ENCODE assay signal across 8 mouse cellular contexts in the genomic region with DNA sequence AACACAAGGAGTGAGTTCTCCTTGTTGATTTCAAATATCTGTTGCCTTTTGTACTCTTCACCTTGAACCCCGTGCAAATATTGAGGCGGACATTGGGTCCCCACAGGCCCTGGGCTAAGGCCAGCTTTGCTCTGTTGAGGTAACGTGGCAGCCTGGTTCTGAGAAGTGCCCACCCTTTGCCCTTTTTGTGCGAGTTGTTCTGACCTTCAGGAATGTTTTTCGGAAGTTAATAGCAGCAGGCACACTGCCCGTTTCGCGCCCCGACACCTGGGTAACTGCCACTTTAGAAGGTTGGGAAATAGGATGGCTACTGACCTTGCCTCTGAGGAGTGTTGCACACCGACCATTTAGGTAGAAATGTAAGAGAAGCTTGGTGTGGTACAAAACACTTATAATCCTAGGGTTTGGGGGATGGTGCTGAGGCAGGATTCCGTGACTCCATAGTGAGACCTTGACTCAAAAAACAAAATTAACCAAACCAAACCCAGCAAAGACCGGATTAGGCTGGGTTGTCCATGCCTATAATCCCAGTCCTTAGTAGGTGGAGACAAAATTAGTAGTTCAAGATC. TPM values are rescaled to one million over a fixed set of nuclear protein-coding genes. Genes with fewer than 3 reads are reported as not detected.
DNase-seq lines count a peak whose midpoint lies in the region; ATAC-seq lines count a peak whose summit lies in the region.

No protein-coding gene starts in this region.

- 87% methylated on average over 12 of the region's 12 CpGs for WGBS in midbrain, embryonic 10.5 days
- WGBS in midbrain, embryonic 11.5 days: 87% methylated on average over 12 of the region's 12 CpGs
- WGBS in liver, embryonic 15.5 days (ENCODE audit: insufficient replicate concordance): 75% methylated on average over 12 of the region's 12 CpGs
- WGBS in stomach, embryonic 16.5 days: 73% methylated on average over 12 of the region's 12 CpGs

- peak; percentile 50 for DNase-seq in adrenal gland, adult 2 months
- no peak for DNase-seq in adrenal gland, adult 8-10 months
- no peak for DNase-seq in midbrain, embryonic 10.5 days (ENCODE audit: low spot score)
- no peak for DNase-seq in midbrain, embryonic 11.5 days (ENCODE audit: low spot score, missing footprints)
- no peak for DNase-seq in layer of hippocampus, postnatal 36 days

- peaks cover 49% of the 10 kb centered on the region for H3K4me1 ChIP-seq in midbrain, embryonic 10.5 days
- H3K4me1 ChIP-seq in midbrain, embryonic 11.5 days (ENCODE audit: control insufficient read depth, insufficient read depth, low read length): peaks cover 19% of the 10 kb centered on the region
- peaks cover 67% of the 10 kb centered on the region for H3K4me1 ChIP-seq in liver, embryonic 15.5 days (replicated peaks)
- peaks cover 20% of the 10 kb centered on the region for H3K4me1 ChIP-seq in stomach, embryonic 16.5 days (ENCODE audit: control insufficient read depth, insufficient read depth, low read length)

- peak overlapping the region; percentile 83; the same call in 1 of the 2 replicates for H3K27ac ChIP-seq in midbrain, embryonic 10.5 days (replicated peaks)
- no peak overlapping the region for H3K27ac ChIP-seq in midbrain, embryonic 11.5 days (ENCODE audit: low read depth, low read length)
- H3K27ac ChIP-seq in liver, embryonic 15.5 days (replicated peaks): 0 out of 2 replicates have a peak overlapping the region, but pooled peaks have one; percentile 72
- H3K27ac ChIP-seq in stomach, embryonic 16.5 days (ENCODE audit: low read length): no peak overlapping the region

- 0 out of 2 replicates have a peak, but pooled peaks cover 3% of the 10 kb centered on the region for H3K9me3 ChIP-seq in midbrain, embryonic 10.5 days (replicated peaks)
- no peaks in the 10 kb centered on the region for H3K9me3 ChIP-seq in midbrain, embryonic 11.5 days (ENCODE audit: control insufficient read depth, low read length)
- H3K9me3 ChIP-seq in liver, embryonic 15.5 days (replicated peaks): no peaks in the 10 kb centered on the region
- no peaks in the 10 kb centered on the region for H3K9me3 ChIP-seq in stomach, embryonic 16.5 days (replicated peaks; ENCODE audit: control insufficient read depth, low read length)

- peaks cover 58% of the 10 kb centered on the region for H3K27me3 ChIP-seq in midbrain, embryonic 10.5 days (ENCODE audit: low read depth, poor library complexity, severe bottlenecking)
- peaks cover 24% of the 10 kb centered on the region for H3K27me3 ChIP-seq in midbrain, embryonic 11.5 days (ENCODE audit: control insufficient read depth, insufficient read depth, low read length)
- no peaks in the 10 kb centered on the region for H3K27me3 ChIP-seq in liver, embryonic 15.5 days
- no peaks in the 10 kb centered on the region for H3K27me3 ChIP-seq in stomach, embryonic 16.5 days (ENCODE audit: control insufficient read depth, insufficient read depth, low read length)

- ATAC-seq in midbrain, embryonic 11.5 days (ENCODE audit: low FRiP score): no peak
- no peak for ATAC-seq in liver, embryonic 15.5 days (ENCODE audit: insufficient read depth)
- ATAC-seq in stomach, embryonic 16.5 days (ENCODE audit: insufficient read depth, low FRiP score): no peak
- ATAC-seq in megakaryocyte-erythroid progenitor cell, adult 5-6 weeks (replicated peaks; ENCODE audit: low FRiP score, low TSS enrichment, poor library complexity, severe bottlenecking): no peak

- no peak overlapping the region for H3K4me3 ChIP-seq in midbrain, embryonic 10.5 days
- no peak overlapping the region for H3K4me3 ChIP-seq in midbrain, embryonic 11.5 days (ENCODE audit: low read depth, low read length)
- H3K4me3 ChIP-seq in liver, embryonic 15.5 days (replicated peaks): no peak overlapping the region
- H3K4me3 ChIP-seq in stomach, embryonic 16.5 days (replicated peaks; ENCODE audit: low read length): no peak overlapping the region

- no peak overlapping the region for H3K9ac ChIP-seq in midbrain, embryonic 11.5 days (ENCODE audit: low read length)
- H3K9ac ChIP-seq in liver, embryonic 15.5 days: no peak overlapping the region
- H3K9ac ChIP-seq in stomach, embryonic 16.5 days (ENCODE audit: low read length): peak overlapping the region; percentile 7; the same call in 1 of the 2 replicates

- no peak overlapping the region for H3K4me2 ChIP-seq in midbrain, embryonic 11.5 days
- H3K4me2 ChIP-seq in liver, embryonic 15.5 days: peak overlapping the region; percentile 95
- H3K4me2 ChIP-seq in stomach, embryonic 16.5 days (ENCODE audit: low read depth, low read length): peak overlapping the region; percentile 99; the same call in 1 of the 2 replicates

- H3K36me3 ChIP-seq in midbrain, embryonic 10.5 days: no peaks in the 10 kb centered on the region
- no peaks in the 10 kb centered on the region for H3K36me3 ChIP-seq in midbrain, embryonic 11.5 days (ENCODE audit: control insufficient read depth, insufficient read depth, low read length)
- H3K36me3 ChIP-seq in liver, embryonic 15.5 days (replicated peaks): no peaks in the 10 kb centered on the region
- H3K36me3 ChIP-seq in stomach, embryonic 16.5 days (ENCODE audit: control insufficient read depth, insufficient read depth, low read length): no peaks in the 10 kb centered on the region

RNA-seq across cellular contexts. Expression of a gene that starts 4.4 kb away (rescaled TPM):
- total RNA-seq in adrenal gland, adult 2 months (2021): 100 to 1,000 TPM; 214 to 344 TPM
- polyA plus RNA-seq in adrenal gland, adult 2 months (2012; rRNA removed): 360 and 463 TPM in 2 replicates
- 100 to 1,000 TPM; 255 to 425 (median 320) TPM for total RNA-seq in adrenal gland, adult 8-10 months (2022)
- polyA plus RNA-seq in midbrain, embryonic 10.5 days (2016; fragmentation: Nextera tagmentation; extraction: Ambion mirVana): 4.0 and 7.4 TPM in 2 replicates
- 8.7 and 11.0 TPM in 2 replicates for polyA plus RNA-seq in midbrain, embryonic 11.5 days (2014; fragmentation: Nextera tagmentation; extraction: Ambion mirVana)
- polyA plus RNA-seq in liver, embryonic 15.5 days (2015; fragmentation: Nextera tagmentation; extraction: Ambion mirVana): 5.8 and 6.8 TPM in 2 replicates
- 30.8 and 32.7 TPM in 2 replicates for polyA plus RNA-seq in stomach, embryonic 16.5 days (2015; fragmentation: Nextera tagmentation; extraction: Ambion mirVana)
- 33.3 and 51.4 TPM in 2 replicates for total RNA-seq in megakaryocyte-erythroid progenitor cell, adult 5-6 weeks (2014; fragmentation: Nextera tagmentation)
- total RNA-seq in megakaryocyte-erythroid progenitor cell, adult 5-6 weeks (2017): 34.2 and 35.2 TPM in 2 replicates
- total RNA-seq in layer of hippocampus, postnatal 36 days (2021): 10 to 100 TPM; 20.5 to 23.3 TPM

RNA-seq across cellular contexts. Expression of a gene that starts 43.7 kb away (rescaled TPM):
- total RNA-seq in adrenal gland, adult 2 months (2021): 1 to 10 TPM; 4.9 to 7.1 TPM
- 4.6 and 5.9 TPM in 2 replicates for polyA plus RNA-seq in adrenal gland, adult 2 months (2012; rRNA removed)
- 10 to 100 TPM in 1 of 4 experiments, 1 to 10 TPM in 3; 9.5 to 11.7 (median 9.6) TPM for total RNA-seq in adrenal gland, adult 8-10 months (2022)
- 10.2 and 11.5 TPM in 2 replicates for polyA plus RNA-seq in midbrain, embryonic 10.5 days (2016; fragmentation: Nextera tagmentation; extraction: Ambion mirVana)
- polyA plus RNA-seq in midbrain, embryonic 11.5 days (2014; fragmentation: Nextera tagmentation; extraction: Ambion mirVana): 5.1 and 6.8 TPM in 2 replicates
- 2.4 and 2.5 TPM in 2 replicates for polyA plus RNA-seq in liver, embryonic 15.5 days (2015; fragmentation: Nextera tagmentation; extraction: Ambion mirVana)
- polyA plus RNA-seq in stomach, embryonic 16.5 days (2015; fragmentation: Nextera tagmentation; extraction: Ambion mirVana): 8.2 and 8.9 TPM in 2 replicates
- total RNA-seq in megakaryocyte-erythroid progenitor cell, adult 5-6 weeks (2014; fragmentation: Nextera tagmentation): 5.5 and 8.3 TPM in 2 replicates
- 7.3 and 7.9 TPM in 2 replicates for total RNA-seq in megakaryocyte-erythroid progenitor cell, adult 5-6 weeks (2017)
- total RNA-seq in layer of hippocampus, postnatal 36 days (2021): 10 to 100 TPM in 1 of 2 experiments, 1 to 10 TPM in 1; 9.0 to 10.2 TPM

RNA-seq across cellular contexts. Expression of a gene that starts 43.9 kb away (rescaled TPM):
- total RNA-seq in adrenal gland, adult 2 months (2021): 10 to 100 TPM; 70.0 to 74.6 TPM
- 56.4 and 65.9 TPM in 2 replicates for polyA plus RNA-seq in adrenal gland, adult 2 months (2012; rRNA removed)
- 10 to 100 TPM; 57.7 to 66.9 (median 65.7) TPM for total RNA-seq in adrenal gland, adult 8-10 months (2022)
- 122 and 139 TPM in 2 replicates for polyA plus RNA-seq in midbrain, embryonic 10.5 days (2016; fragmentation: Nextera tagmentation; extraction: Ambion mirVana)
- polyA plus RNA-seq in midbrain, embryonic 11.5 days (2014; fragmentation: Nextera tagmentation; extraction: Ambion mirVana): 125 and 131 TPM in 2 replicates
- 47.8 and 52.7 TPM in 2 replicates for polyA plus RNA-seq in liver, embryonic 15.5 days (2015; fragmentation: Nextera tagmentation; extraction: Ambion mirVana)
- 102 and 104 TPM in 2 replicates for polyA plus RNA-seq in stomach, embryonic 16.5 days (2015; fragmentation: Nextera tagmentation; extraction: Ambion mirVana)
- 91.3 and 114 TPM in 2 replicates for total RNA-seq in megakaryocyte-erythroid progenitor cell, adult 5-6 weeks (2014; fragmentation: Nextera tagmentation)
- total RNA-seq in megakaryocyte-erythroid progenitor cell, adult 5-6 weeks (2017): 118 and 166 TPM in 2 replicates
- 10 to 100 TPM; 50.8 to 52.3 TPM for total RNA-seq in layer of hippocampus, postnatal 36 days (2021)

Comparison
In these comparisons a context has a peak if more than half of its experiments do, and no peak if none do; other contexts are left out.
1. H3K27ac ChIP-seq: peak in midbrain, embryonic 10.5 days (single experiment) and liver, embryonic 15.5 days (single experiment); none in midbrain, embryonic 11.5 days (single experiment) and stomach, embryonic 16.5 days (single experiment).
2. RNA of a gene that starts 4.4 kb away (polyA plus RNA-seq): 360 to 463 TPM in adrenal gland, adult 2 months; 30.8 to 32.7 TPM in stomach, embryonic 16.5 days, 8.7 to 11.0 TPM in midbrain, embryonic 11.5 days, 5.8 to 6.8 TPM in liver, embryonic 15.5 days and 4.0 to 7.4 TPM in midbrain, embryonic 10.5 days; every median in the first group is over 10 times any median in the second.